ENCODE assay signal across 8 mouse cellular contexts in the genomic region with DNA sequence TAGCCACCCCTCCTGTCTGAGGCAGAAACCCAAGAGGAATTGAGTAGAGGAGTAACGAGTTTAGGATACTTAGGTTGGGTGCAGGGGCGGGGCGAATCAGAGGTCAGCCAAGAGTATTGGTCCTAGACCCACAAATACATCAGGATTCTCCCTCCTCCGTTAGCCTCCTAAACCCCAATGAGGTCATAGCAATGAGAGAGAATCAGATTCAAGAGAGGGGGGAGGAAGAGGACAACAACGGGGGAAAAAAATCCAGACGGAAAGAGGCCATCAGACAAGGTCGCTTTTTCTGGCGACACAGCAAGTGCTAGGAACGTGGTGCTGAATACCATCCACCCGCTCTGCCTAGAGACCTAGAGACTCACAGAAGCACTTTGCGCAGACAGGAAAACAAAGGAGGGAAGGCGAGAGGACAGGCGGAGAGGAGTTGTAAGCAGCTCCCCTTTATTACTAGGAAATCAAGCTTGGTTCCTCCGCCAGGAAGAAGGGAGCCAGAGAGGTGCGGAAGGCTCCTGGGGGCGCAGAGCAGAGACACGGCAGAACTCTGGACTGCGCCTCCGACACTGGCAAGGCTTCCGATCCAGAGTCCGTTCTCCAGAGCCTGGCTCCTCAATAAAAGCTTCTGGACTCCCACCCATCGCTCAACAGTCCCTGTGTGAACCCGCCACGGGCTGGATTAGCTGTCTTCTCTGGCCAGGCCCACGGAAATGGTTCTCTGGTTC. TPM values are rescaled to one million over a fixed set of nuclear protein-coding genes. Genes with fewer than 3 reads are reported as not detected.
DNase-seq lines count a peak whose midpoint lies in the region; ATAC-seq and TF ChIP-seq lines count a peak whose summit lies in the region.

A gene (plus strand): TSS at position 234 of the 722 bp plus-strand sequence.

- no peak within 1 kb of the TSS for H3K27ac ChIP-seq in forebrain, embryonic 12.5 days
- H3K27ac ChIP-seq in hindbrain, embryonic 16.5 days (ENCODE audit: low read depth, low read length) = peak within 1 kb of the TSS; percentile 72
- H3K27ac ChIP-seq in liver, embryonic 13.5 days = no peak within 1 kb of the TSS
- H3K27ac ChIP-seq in small intestine, adult 2 months (ENCODE audit: insufficient read depth, low read depth, low read length) = no peak within 1 kb of the TSS

- WGBS in forebrain, embryonic 12.5 days = 2% methylated on average over 25 of the region's 25 CpGs
- 3% methylated on average over 25 of the region's 25 CpGs for WGBS in hindbrain, embryonic 16.5 days
- WGBS in liver, embryonic 13.5 days (ENCODE audit: insufficient replicate concordance) = 4% methylated on average over 25 of the region's 25 CpGs
- 4% methylated on average over 25 of the region's 25 CpGs for WGBS in small intestine, adult 2 months

- peaks cover 40% of the 10 kb centered on the region for H3K27me3 ChIP-seq in Patski
- H3K27me3 ChIP-seq in forebrain, embryonic 12.5 days = no peaks in the 10 kb centered on the region
- no peaks in the 10 kb centered on the region for H3K27me3 ChIP-seq in hindbrain, embryonic 16.5 days (replicated peaks; ENCODE audit: control insufficient read depth, insufficient read depth, low read length)
- H3K27me3 ChIP-seq in liver, embryonic 13.5 days = peaks cover 22% of the 10 kb centered on the region
- H3K27me3 ChIP-seq in small intestine, adult 2 months (ENCODE audit: control insufficient read depth, insufficient read depth, low read length) = no peaks in the 10 kb centered on the region

- peak within 1 kb of the TSS; percentile 79 for H3K4me2 ChIP-seq in forebrain, embryonic 12.5 days
- H3K4me2 ChIP-seq in hindbrain, embryonic 16.5 days (ENCODE audit: low read length) = peak within 1 kb of the TSS; percentile 78
- peak within 1 kb of the TSS; percentile 34 for H3K4me2 ChIP-seq in liver, embryonic 13.5 days

- DNase-seq in cerebellum, adult 9-11 months = no peak
- no peak for DNase-seq in Patski (ENCODE audit: low read depth, low spot score)
- DNase-seq in liver, embryonic 13.5 days = no peak
- no peak for DNase-seq in urinary bladder, postnatal 10 days (ENCODE audit: low spot score)

- CTCF ChIA-PET in Patski (lab: Charles Lee) = no interaction called here

- POLR2A ChIA-PET in Patski (lab: Charles Lee) = no interaction called here

- no peak for TF ChIP-seq CTCF in Patski (IDR thresholded peaks at IDR 0.05)
- TF ChIP-seq CTCF in small intestine, adult 2 months (IDR thresholded peaks at IDR 0.05; ENCODE audit: extremely low read depth, insufficient read length, insufficient replicate concordance, low read depth, low read length) = no peak

- H3K9me3 ChIP-seq in forebrain, embryonic 12.5 days = no peaks in the 10 kb centered on the region
- no peaks in the 10 kb centered on the region for H3K9me3 ChIP-seq in hindbrain, embryonic 16.5 days (ENCODE audit: control insufficient read depth, low read length)
- no peaks in the 10 kb centered on the region for H3K9me3 ChIP-seq in liver, embryonic 13.5 days (replicated peaks)

- no peaks in the 10 kb centered on the region for H3K36me3 ChIP-seq in forebrain, embryonic 12.5 days (replicated peaks)
- H3K36me3 ChIP-seq in hindbrain, embryonic 16.5 days (ENCODE audit: control insufficient read depth, insufficient read depth, low read length) = no peaks in the 10 kb centered on the region
- no peaks in the 10 kb centered on the region for H3K36me3 ChIP-seq in liver, embryonic 13.5 days
- no peaks in the 10 kb centered on the region for H3K36me3 ChIP-seq in small intestine, adult 2 months (ENCODE audit: control insufficient read depth, insufficient read depth, low read length)

- H3K4me3 ChIP-seq in forebrain, embryonic 12.5 days (replicated peaks) = peak within 1 kb of the TSS; percentile 58
- peak within 1 kb of the TSS; percentile 61 for H3K4me3 ChIP-seq in hindbrain, embryonic 16.5 days (ENCODE audit: low read length)
- H3K4me3 ChIP-seq in liver, embryonic 13.5 days (replicated peaks) = no peak within 1 kb of the TSS
- peak within 1 kb of the TSS; percentile 21 for H3K4me3 ChIP-seq in small intestine, adult 2 months (ENCODE audit: low read depth, low read length)

- 0 out of 2 replicates have a peak, but pooled peaks have one; percentile 26 for ATAC-seq in cerebellum, adult (ENCODE audit: insufficient number of reproducible peaks, low FRiP score, low TSS enrichment)
- peak; percentile 21 for ATAC-seq in Patski
- ATAC-seq in forebrain, embryonic 12.5 days (ENCODE audit: low FRiP score) = peak; percentile 87
- ATAC-seq in hindbrain, embryonic 16.5 days = peak; percentile 91
- no peak for ATAC-seq in liver, embryonic 13.5 days (ENCODE audit: low read depth)

- H3K4me1 ChIP-seq in forebrain, embryonic 12.5 days = peaks cover 4% of the 10 kb centered on the region; the same call in 1 of the 2 replicates
- no peaks in the 10 kb centered on the region for H3K4me1 ChIP-seq in hindbrain, embryonic 16.5 days (ENCODE audit: control insufficient read depth, insufficient read depth, low read depth, low read length)
- no peaks in the 10 kb centered on the region for H3K4me1 ChIP-seq in liver, embryonic 13.5 days (replicated peaks)
- H3K4me1 ChIP-seq in small intestine, adult 2 months (ENCODE audit: control insufficient read depth, insufficient read depth, insufficient read length, low read length) = no peaks in the 10 kb centered on the region

- peak within 1 kb of the TSS; percentile 72 for H3K9ac ChIP-seq in forebrain, embryonic 12.5 days
- peak within 1 kb of the TSS; percentile 80 for H3K9ac ChIP-seq in hindbrain, embryonic 16.5 days (ENCODE audit: low read depth, low read length)
- no peak within 1 kb of the TSS for H3K9ac ChIP-seq in liver, embryonic 13.5 days

- TF ChIP-seq POLR2A in small intestine, adult 2 months (IDR thresholded peaks at IDR 0.05; ENCODE audit: low read depth, low read length) = no peak

- in situ Hi-C loops in Patski (cut with MboI; ENCODE audit: low pct_unique_long_range_greater_than_20kb) = no loop called here

RNA-seq across cellular contexts. Expression of the gene that starts here (rescaled TPM):
- not detected for polyA plus RNA-seq in Patski (2021)
- 3.6 and 4.2 TPM in 2 replicates for polyA plus RNA-seq in forebrain, embryonic 12.5 days (2016; fragmentation: Nextera tagmentation; extraction: Ambion mirVana)
- polyA plus RNA-seq in hindbrain, embryonic 16.5 days (2015; fragmentation: Nextera tagmentation; extraction: Ambion mirVana) = 17.2 and 19.1 TPM in 2 replicates
- 0.05 TPM in 1 of 2 replicates, not detected in the other for polyA plus RNA-seq in liver, embryonic 13.5 days (2015; fragmentation: Nextera tagmentation; extraction: Ambion mirVana)
- not detected in 2 replicates for polyA plus RNA-seq in small intestine, adult 2 months (2012; rRNA removed)

Comparison
In these comparisons a context has a peak if more than half of its experiments do, and no peak if none do; other contexts are left out.
1. Peak in ATAC-seq in Patski; RNA of the gene not detected or under 1 TPM.